Mouse (Mus musculus): ENCODE data around the gene Nup50.

DNA sequence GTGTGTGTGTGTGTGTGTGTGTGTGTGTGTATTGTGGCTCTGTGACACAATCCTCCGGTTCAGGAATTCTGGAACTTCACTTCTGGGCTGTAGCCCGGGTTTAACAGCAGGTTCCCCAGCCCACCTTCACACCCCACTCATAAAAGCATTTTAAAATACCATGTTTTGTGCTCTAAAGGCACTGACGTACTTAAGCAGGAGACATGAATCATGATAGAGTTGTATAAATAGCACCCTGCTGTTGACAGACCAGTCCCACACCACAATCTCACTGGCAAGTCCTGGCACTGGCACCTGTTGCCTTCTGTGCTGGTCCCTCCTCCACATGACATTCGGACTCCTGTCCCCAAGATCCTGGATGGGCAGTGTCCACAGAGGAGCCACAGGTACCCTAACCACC is 49.3 kb upstream of the Nup50 start:
- no peak for TF ChIP-seq MYOG (IDR thresholded peaks at IDR 0.05; ENCODE audit: control insufficient read depth in 1 of 3, insufficient read depth in 1 of 3, insufficient read length in 2 of 3, low read depth in 2 of 3)
- no peak for TF ChIP-seq MAX (IDR thresholded peaks at IDR 0.05; ENCODE audit: low read depth)
- no peak for TF ChIP-seq CEBPB (IDR thresholded peaks at IDR 0.05; ENCODE audit: insufficient read depth, poor library complexity, severe bottlenecking)
- TF ChIP-seq POLR2A (IDR thresholded peaks at IDR 0.05; ENCODE audit: insufficient read length, low read depth), result no peak
- no peak for TF ChIP-seq TCF12 (IDR thresholded peaks at IDR 0.05; ENCODE audit: insufficient read depth, poor library complexity, severe bottlenecking)
- TF ChIP-seq POLR2AphosphoS2 (IDR thresholded peaks at IDR 0.05; ENCODE audit: insufficient read length, low read depth), result no peak
- TF ChIP-seq USF1 (IDR thresholded peaks at IDR 0.05; ENCODE audit: low read depth), result no peak
- peak in 1 of 3 experiments; percentile 70 for TF ChIP-seq MYOD1 (IDR thresholded peaks at IDR 0.05; ENCODE audit: control insufficient read depth in 1 of 3, insufficient read length in 2 of 3, low read depth in 2 of 3)
- no peak for TF ChIP-seq E2F4 (IDR thresholded peaks at IDR 0.05; ENCODE audit: insufficient read depth)
- no peak for TF ChIP-seq TCF3 (IDR thresholded peaks at IDR 0.05; ENCODE audit: insufficient read length, low read depth)
- TF ChIP-seq REST (IDR thresholded peaks at IDR 0.05; ENCODE audit: insufficient read depth, insufficient read length), result no peak
